Mouse (Mus musculus) bone marrow, adult 2 months (tissue): ENCODE measurements around the gene Dyrk2.

Source experiments
- CTCF ChIP-seq: fragments of 200-500 bp; IDR thresholded peaks from 2 replicates; pipeline ENCODE4 v1.5.1; 2011; ENCODE audit warnings: low read length, control low read depth; ENCODE audit not compliant: control insufficient read depth, insufficient read depth
- POLR2A ChIP-seq: fragments of 200-500 bp; IDR thresholded peaks from 2 replicates; pipeline ENCODE4 v1.6.1; 2011; ENCODE audit warnings: low read depth, mild to moderate bottlenecking, control low read depth, low read length, borderline replicate concordance; ENCODE audit not compliant: control insufficient read depth

DNA sequence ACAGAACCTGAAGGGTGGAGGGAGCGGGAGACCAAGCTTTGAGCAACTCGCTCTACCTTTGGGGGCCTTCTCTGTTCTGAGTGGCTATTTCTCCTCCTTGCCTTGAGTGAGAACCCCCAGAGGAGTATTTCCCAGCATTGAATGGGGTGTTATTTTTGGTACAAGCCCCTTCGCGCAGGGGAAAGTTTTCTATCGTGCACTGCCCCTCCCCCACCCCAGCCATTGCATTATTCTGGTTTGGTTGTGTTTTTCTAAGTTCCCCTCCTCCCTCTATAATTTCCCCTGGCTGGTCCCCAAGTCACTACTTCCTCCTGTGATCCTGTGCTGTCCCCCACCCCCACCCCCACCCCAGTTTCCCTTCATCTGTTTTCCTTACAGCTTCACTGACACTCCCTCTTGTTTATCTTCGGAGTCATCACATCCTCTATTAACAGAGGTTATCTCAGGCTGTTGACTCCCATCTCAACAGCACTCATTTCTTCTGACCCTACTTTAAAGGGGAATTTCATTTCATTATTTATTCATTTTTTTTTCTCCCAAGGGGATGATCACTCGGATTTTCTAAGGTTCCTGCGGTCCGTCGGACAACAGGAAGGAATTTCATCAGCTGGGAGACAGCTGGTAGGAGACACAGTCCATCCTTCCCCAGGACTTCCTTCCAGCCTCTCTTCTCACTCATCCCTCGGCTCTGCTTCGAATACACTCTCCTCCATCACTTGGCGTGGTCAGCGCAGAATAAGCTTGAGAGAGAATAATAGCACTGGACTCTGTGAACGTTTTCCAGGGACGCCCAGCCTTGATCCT, 58.9 kb downstream of the Dyrk2 start:
- TF ChIP-seq CTCF (no peak), POLR2A (no peak)
